Mouse (Mus musculus) liver, embryonic 15.5 days (tissue): ENCODE data around the gene Gstm6. TPM values are rescaled to one million over a fixed set of nuclear protein-coding genes. Genes with fewer than 3 reads are reported as not detected.

ENCODE experiments used
- ATAC-seq: fragments of 200-750 bp; cut with Nextera tagmentation; 2 replicates; pipeline ENCODE4 v1.8.0; 2017; ENCODE audit warnings: moderate number of reproducible peaks, mild to moderate bottlenecking, moderate library complexity; ENCODE audit not compliant: insufficient read depth
- H3K27ac ChIP-seq: fragments of 300-500 bp; sonication (generic); replicated peaks from 2 replicates; pipeline ENCODE4 v1.5.1; 2015; ENCODE audit warnings: mild to moderate bottlenecking, inconsistent platforms
- H3K27me3 ChIP-seq: fragments of 300-500 bp; sonication (generic); 2 replicates; pipeline ENCODE4 v1.6.1; 2015; ENCODE audit warnings: mild to moderate bottlenecking, inconsistent platforms
- H3K36me3 ChIP-seq: fragments of 300-500 bp; sonication (generic); replicated peaks from 2 replicates; pipeline ENCODE4 v1.6.1; 2015; ENCODE audit warnings: moderate library complexity, mild to moderate bottlenecking, inconsistent platforms
- H3K4me1 ChIP-seq: fragments of 300-500 bp; sonication (generic); replicated peaks from 2 replicates; pipeline ENCODE4 v1.6.1; 2015; ENCODE audit warnings: inconsistent platforms
- H3K4me2 ChIP-seq: fragments of 300-500 bp; sonication (generic); 2 replicates; pipeline ENCODE4 v1.6.1; 2015; ENCODE audit warnings: moderate library complexity, mild to moderate bottlenecking, inconsistent platforms
- H3K4me3 ChIP-seq: fragments of 300-500 bp; sonication (generic); replicated peaks from 2 replicates; pipeline ENCODE4 v1.5.1; 2015; ENCODE audit warnings: mild to moderate bottlenecking, inconsistent platforms
- H3K9ac ChIP-seq: fragments of 300-500 bp; sonication (generic); 2 replicates; pipeline ENCODE4 v1.6.1; 2015; ENCODE audit warnings: moderate library complexity, mild to moderate bottlenecking, inconsistent platforms
- H3K9me3 ChIP-seq: fragments of 300-500 bp; sonication (generic); replicated peaks from 2 replicates; pipeline ENCODE4 v1.6.1; 2016; ENCODE audit warnings: inconsistent platforms
- WGBS: fragments of 180-500 bp; shearing (Covaris S2); methylation state at CpG from one replicate; pipeline ENCODE4 v1.1.7; 2015; ENCODE audit warnings: mixed read lengths; ENCODE audit not compliant: insufficient replicate concordance; 5-methylcytosine and 5-hydroxymethylcytosine counted together
- polyA plus RNA-seq: library from polyadenylated mRNA; unstranded; fragments of >200 nt; fragmentation: Nextera tagmentation; extraction: Ambion mirVana; gene quantifications from 2 replicates; pipeline ENCODE4 v1.2.1, GENCODE M21; 2015

Gene Gstm6
- polyA plus RNA-seq, 1 experiment from 2014 or later, result 17.2 TPM

GRCm38 (mm10) chr3:107941261-107941660 is 2.3 kb downstream of the Gstm6 start:
- H3K27ac ChIP-seq, result no peak overlapping the region
- H3K9ac ChIP-seq, result no peak overlapping the region
- H3K27me3 ChIP-seq, result no peaks in the 10 kb centered on the region
- H3K4me3 ChIP-seq, result no peak overlapping the region
- H3K4me1 ChIP-seq, result peaks cover 5% of the 10 kb centered on the region; the same call in 1 of the 2 replicates
- 62% methylated on average over 4 of the region's 4 CpGs for WGBS
- ATAC-seq, result no peak
- H3K36me3 ChIP-seq, result no peaks in the 10 kb centered on the region
- no peak overlapping the region for H3K4me2 ChIP-seq
- H3K9me3 ChIP-seq, result no peaks in the 10 kb centered on the region

GRCm38 (mm10) chr3:107940524-107940923 is 3.0 kb downstream of the Gstm6 start:
- Histone ChIP-seq H3K4me2 (no peak overlapping the region), H3K9me3 (no peaks in the 10 kb centered on the region), H3K4me1 (peaks cover 5% of the 10 kb centered on the region; the same call in 1 of the 2 replicates), H3K4me3 (no peak overlapping the region), H3K27me3 (no peaks in the 10 kb centered on the region), H3K27ac (no peak overlapping the region), H3K36me3 (no peaks in the 10 kb centered on the region), H3K9ac (no peak overlapping the region)
- 63% methylated on average over 7 of the region's 7 CpGs for WGBS
- no peak for ATAC-seq

- H3K4me2 ChIP-seq, result no peak overlapping the region
- no peaks in the 10 kb centered on the region for H3K27me3 ChIP-seq
- H3K36me3 ChIP-seq, result no peaks in the 10 kb centered on the region
- no peak for ATAC-seq
- no peak overlapping the region for H3K27ac ChIP-seq
- H3K4me3 ChIP-seq, result no peak overlapping the region
- H3K9ac ChIP-seq, result no peak overlapping the region
- WGBS, result 48% methylated on average over 4 of the region's 4 CpGs
- peaks cover 5% of the 10 kb centered on the region; the same call in 1 of the 2 replicates for H3K4me1 ChIP-seq
- H3K9me3 ChIP-seq, result no peaks in the 10 kb centered on the region
Observed at GRCm38 (mm10) chr3:107939830-107940229, 3.7 kb downstream of the Gstm6 start.

- 13% methylated on average over 3 of the region's 3 CpGs for WGBS
- no peak overlapping the region for H3K4me2 ChIP-seq
- H3K36me3 ChIP-seq, result no peaks in the 10 kb centered on the region
- ATAC-seq, result no peak
- H3K27ac ChIP-seq, result no peak overlapping the region
- no peak overlapping the region for H3K4me3 ChIP-seq
- H3K4me1 ChIP-seq, result peaks cover 5% of the 10 kb centered on the region; the same call in 1 of the 2 replicates
- no peaks in the 10 kb centered on the region for H3K9me3 ChIP-seq
- H3K9ac ChIP-seq, result no peak overlapping the region
- H3K27me3 ChIP-seq, result no peaks in the 10 kb centered on the region
Observed at GRCm38 (mm10) chr3:107939403-107939802, 4.1 kb downstream of the Gstm6 start.

- peaks cover 14% of the 10 kb centered on the region for H3K4me1 ChIP-seq
- H3K27ac ChIP-seq, result no peak overlapping the region
- H3K4me3 ChIP-seq, result no peak overlapping the region
- H3K36me3 ChIP-seq, result no peaks in the 10 kb centered on the region
- H3K4me2 ChIP-seq, result no peak overlapping the region
- H3K27me3 ChIP-seq, result no peaks in the 10 kb centered on the region
- WGBS, result 16% methylated on average over 3 of the region's 3 CpGs
- H3K9me3 ChIP-seq, result no peaks in the 10 kb centered on the region
- no peak for ATAC-seq
- H3K9ac ChIP-seq, result no peak overlapping the region
Observed at GRCm38 (mm10) chr3:107935888-107936287, 7.7 kb downstream of the Gstm6 start.

- H3K27me3 ChIP-seq, result no peaks in the 10 kb centered on the region
- no peak overlapping the region for H3K27ac ChIP-seq
- H3K4me1 ChIP-seq, result peaks cover 14% of the 10 kb centered on the region
- 59% methylated on average over 3 of the region's 3 CpGs for WGBS
- no peak overlapping the region for H3K4me3 ChIP-seq
- no peak for ATAC-seq
- H3K36me3 ChIP-seq, result no peaks in the 10 kb centered on the region
- no peaks in the 10 kb centered on the region for H3K9me3 ChIP-seq
- no peak overlapping the region for H3K4me2 ChIP-seq
- H3K9ac ChIP-seq, result no peak overlapping the region
Observed at GRCm38 (mm10) chr3:107935268-107935667, 8.3 kb downstream of the Gstm6 start.

GRCm38 (mm10) chr3:107932128-107932527 is 11.4 kb downstream of the Gstm6 start:
- no peak overlapping the region for H3K27ac ChIP-seq
- H3K9ac ChIP-seq, result no peak overlapping the region
- no peak overlapping the region for H3K4me2 ChIP-seq
- 70% methylated on average over 6 of the region's 6 CpGs for WGBS
- peaks cover 9% of the 10 kb centered on the region; the same call in 1 of the 2 replicates for H3K4me1 ChIP-seq
- no peaks in the 10 kb centered on the region for H3K9me3 ChIP-seq
- H3K36me3 ChIP-seq, result no peaks in the 10 kb centered on the region
- H3K27me3 ChIP-seq, result no peaks in the 10 kb centered on the region
- H3K4me3 ChIP-seq, result no peak overlapping the region
- ATAC-seq, result no peak

GRCm38 (mm10) chr3:107931670-107932069 is 11.9 kb downstream of the Gstm6 start, which contains the start of gene Gstm7:
Gene Gstm7 (minus strand): TSS chr3:107931817.
- Histone ChIP-seq H3K4me2 (peak within 1 kb of the TSS; percentile 53), H3K36me3 (no peaks in the 10 kb centered on the region), H3K9ac (no peak within 1 kb of the TSS), H3K4me3 (peak within 1 kb of the TSS; percentile 35), H3K27ac (peak within 1 kb of the TSS; percentile 55), H3K27me3 (no peaks in the 10 kb centered on the region), H3K9me3 (no peaks in the 10 kb centered on the region), H3K4me1 (peaks cover 9% of the 10 kb centered on the region; the same call in 1 of the 2 replicates)
- 8% methylated on average over 10 of the region's 10 CpGs for WGBS
- ATAC-seq, result peak; percentile 89

- H3K4me2 ChIP-seq, result peak overlapping the region; percentile 53
- peak overlapping the region; percentile 55 for H3K27ac ChIP-seq
- 43% methylated on average over 2 of the region's 2 CpGs for WGBS
- peaks cover 9% of the 10 kb centered on the region; the same call in 1 of the 2 replicates for H3K4me1 ChIP-seq
- H3K9ac ChIP-seq, result no peak overlapping the region
- no peaks in the 10 kb centered on the region for H3K27me3 ChIP-seq
- H3K4me3 ChIP-seq, result peak overlapping the region; percentile 35
- ATAC-seq, result no peak; the same call in 1 of the 2 replicates
- H3K36me3 ChIP-seq, result no peaks in the 10 kb centered on the region
- no peaks in the 10 kb centered on the region for H3K9me3 ChIP-seq
Observed at GRCm38 (mm10) chr3:107931134-107931533, 12.4 kb downstream of the Gstm6 start.

- no peak overlapping the region for H3K4me3 ChIP-seq
- H3K9ac ChIP-seq, result no peak overlapping the region
- H3K27ac ChIP-seq, result no peak overlapping the region
- no peak overlapping the region for H3K4me2 ChIP-seq
- no peaks in the 10 kb centered on the region for H3K9me3 ChIP-seq
- H3K36me3 ChIP-seq, result no peaks in the 10 kb centered on the region
- H3K4me1 ChIP-seq, result peaks cover 9% of the 10 kb centered on the region; the same call in 1 of the 2 replicates
- no peaks in the 10 kb centered on the region for H3K27me3 ChIP-seq
- no peak for ATAC-seq
- 59% methylated on average over 4 of the region's 4 CpGs for WGBS
Observed at GRCm38 (mm10) chr3:107929731-107930130, 13.8 kb downstream of the Gstm6 start.

- Histone ChIP-seq H3K4me2 (no peak overlapping the region), H3K9me3 (no peaks in the 10 kb centered on the region), H3K4me3 (no peak overlapping the region), H3K27me3 (no peaks in the 10 kb centered on the region), H3K36me3 (no peaks in the 10 kb centered on the region), H3K9ac (no peak overlapping the region), H3K4me1 (peaks cover 9% of the 10 kb centered on the region; the same call in 1 of the 2 replicates), H3K27ac (no peak overlapping the region)
- 60% methylated on average over 4 of the region's 4 CpGs for WGBS
- ATAC-seq, result no peak
Observed at GRCm38 (mm10) chr3:107929243-107929642, 14.3 kb downstream of the Gstm6 start.

- Histone ChIP-seq H3K27me3 (no peaks in the 10 kb centered on the region), H3K9ac (no peak overlapping the region), H3K27ac (no peak overlapping the region), H3K9me3 (no peaks in the 10 kb centered on the region), H3K4me3 (no peak overlapping the region), H3K4me1 (peaks cover 9% of the 10 kb centered on the region; the same call in 1 of the 2 replicates), H3K4me2 (no peak overlapping the region), H3K36me3 (no peaks in the 10 kb centered on the region)
- WGBS, result 76% methylated on average over 11 of the region's 11 CpGs
- ATAC-seq, result no peak
Observed at GRCm38 (mm10) chr3:107928691-107929090, 14.9 kb downstream of the Gstm6 start.
